Mouse (Mus musculus) liver, embryonic 12.5 days (tissue): ENCODE data around the gene Gan. TPM values are rescaled to one million over a fixed set of nuclear protein-coding genes. Genes with fewer than 3 reads are reported as not detected.
A peak's percentile ranks its signal among the peaks of the same experiment; 100 is the strongest.

ENCODE experiments used
- ATAC-seq: fragments of 200-750 bp; cut with Nextera tagmentation; 2 replicates; pipeline ENCODE4 v1.8.0; 2017; ENCODE audit warnings: moderate number of reproducible peaks, mild to moderate bottlenecking, moderate library complexity
- H3K27ac ChIP-seq: fragments of 300-500 bp; sonication (generic); 2 replicates; pipeline ENCODE4 v1.5.1; 2016; ENCODE audit warnings: mild to moderate bottlenecking
- H3K27me3 ChIP-seq: fragments of 300-500 bp; sonication (generic); replicated peaks from 2 replicates; pipeline ENCODE4 v1.6.1; 2016; ENCODE audit warnings: mild to moderate bottlenecking, moderate library complexity
- H3K36me3 ChIP-seq: fragments of 300-500 bp; sonication (generic); 2 replicates; pipeline ENCODE4 v1.6.1; 2016; ENCODE audit warnings: mild to moderate bottlenecking, moderate library complexity
- H3K4me1 ChIP-seq: fragments of 300-500 bp; sonication (generic); 2 replicates; pipeline ENCODE4 v1.6.1; 2016
- H3K4me2 ChIP-seq: fragments of 300-500 bp; sonication (generic); 2 replicates; pipeline ENCODE4 v1.6.1; 2016; ENCODE audit warnings: mild to moderate bottlenecking, moderate library complexity
- H3K4me3 ChIP-seq: fragments of 300-500 bp; sonication (generic); 2 replicates; pipeline ENCODE4 v1.5.1; 2016; ENCODE audit warnings: mild to moderate bottlenecking, moderate library complexity
- H3K9ac ChIP-seq: fragments of 300-500 bp; sonication (generic); 2 replicates; pipeline ENCODE4 v1.6.1; 2016; ENCODE audit warnings: mild to moderate bottlenecking, moderate library complexity
- H3K9me3 ChIP-seq: fragments of 300-500 bp; sonication (generic); replicated peaks from 2 replicates; pipeline ENCODE4 v1.6.1; 2016; ENCODE audit warnings: mild to moderate bottlenecking, moderate library complexity
- WGBS: fragments of 180-500 bp; shearing (Covaris S2); methylation state at CpG from one replicate; pipeline ENCODE4 v1.1.7; 2016; ENCODE audit not compliant: insufficient replicate concordance; 5-methylcytosine and 5-hydroxymethylcytosine counted together
- polyA plus RNA-seq: library from polyadenylated mRNA; unstranded; fragments of >200 nt; fragmentation: Nextera tagmentation; extraction: Ambion mirVana; gene quantifications from 2 replicates; pipeline ENCODE4 v1.2.1, GENCODE M21; 2016

Gan gene
- 1.9 and 2.1 TPM in 2 replicates for polyA plus RNA-seq

GRCm38 (mm10) chr8:117158135-117158761, at the start of gene Gan:
Gene Gan (plus strand): TSS chr8:117158135.
- peak within 1 kb of the TSS; percentile 94 for H3K4me2 ChIP-seq
- peak within 1 kb of the TSS; percentile 92 for H3K9ac ChIP-seq
- H3K9me3 ChIP-seq = no peaks in the 10 kb centered on the region
- H3K27me3 ChIP-seq = no peaks in the 10 kb centered on the region
- H3K4me3 ChIP-seq = peak within 1 kb of the TSS; percentile 96
- under 1% methylated on average over 64 of the region's 65 CpGs for WGBS
- ATAC-seq = peak; percentile 81
- peak within 1 kb of the TSS; percentile 94 for H3K27ac ChIP-seq
- peaks cover 35% of the 10 kb centered on the region for H3K4me1 ChIP-seq
- no peaks in the 10 kb centered on the region for H3K36me3 ChIP-seq

- Histone ChIP-seq H3K36me3 (peaks cover 12% of the 10 kb centered on the region), H3K4me3 (no peak overlapping the region), H3K27me3 (no peaks in the 10 kb centered on the region; the same call in 1 of the 2 replicates), H3K27ac (no peak overlapping the region), H3K9me3 (peaks cover 4% of the 10 kb centered on the region), H3K4me2 (no peak overlapping the region), H3K9ac (no peak overlapping the region), H3K4me1 (peaks cover 11% of the 10 kb centered on the region; the same call in 1 of the 2 replicates)
- WGBS = 80% methylated on average over 19 of the region's 19 CpGs
- no peak for ATAC-seq
Observed at GRCm38 (mm10) chr8:117109018-117109711, 48.8 kb upstream of the Gan start.

- Histone ChIP-seq H3K27ac (no peak overlapping the region), H3K4me2 (no peak overlapping the region; the same call in 1 of the 2 replicates), H3K4me3 (no peak overlapping the region), H3K27me3 (no peaks in the 10 kb centered on the region; the same call in 1 of the 2 replicates), H3K4me1 (peaks cover 19% of the 10 kb centered on the region), H3K36me3 (peaks cover 12% of the 10 kb centered on the region), H3K9me3 (peaks cover 4% of the 10 kb centered on the region), H3K9ac (no peak overlapping the region)
- no peak for ATAC-seq
- 47% methylated on average over 16 of the region's 16 CpGs for WGBS
Observed at GRCm38 (mm10) chr8:117109801-117110390, 48.0 kb upstream of the Gan start.

GRCm38 (mm10) chr8:117111641-117112040, 46.3 kb upstream of the Gan start:
- H3K4me2 ChIP-seq = no peak overlapping the region
- no peak for ATAC-seq
- peaks cover 12% of the 10 kb centered on the region for H3K36me3 ChIP-seq
- no peaks in the 10 kb centered on the region for H3K27me3 ChIP-seq
- peaks cover 35% of the 10 kb centered on the region for H3K4me1 ChIP-seq
- no peak overlapping the region for H3K4me3 ChIP-seq
- no peak overlapping the region for H3K27ac ChIP-seq
- WGBS = 88% methylated on average over 3 of the region's 3 CpGs
- H3K9ac ChIP-seq = no peak overlapping the region
- peaks cover 4% of the 10 kb centered on the region for H3K9me3 ChIP-seq

GRCm38 (mm10) chr8:117112261-117112660, 45.7 kb upstream of the Gan start:
- Histone ChIP-seq H3K4me3 (no peak overlapping the region), H3K9ac (no peak overlapping the region), H3K36me3 (peaks cover 12% of the 10 kb centered on the region), H3K27me3 (no peaks in the 10 kb centered on the region), H3K4me2 (no peak overlapping the region), H3K27ac (no peak overlapping the region), H3K4me1 (peaks cover 35% of the 10 kb centered on the region), H3K9me3 (peaks cover 4% of the 10 kb centered on the region)
- ATAC-seq = no peak
- WGBS = 44% methylated on average over 8 of the region's 8 CpGs

- Histone ChIP-seq H3K4me2 (peak overlapping the region; percentile 55), H3K4me1 (peaks cover 35% of the 10 kb centered on the region), H3K36me3 (0 out of 2 replicates have a peak, but pooled peaks cover 3% of the 10 kb centered on the region), H3K27me3 (no peaks in the 10 kb centered on the region), H3K9me3 (no peaks in the 10 kb centered on the region), H3K9ac (no peak overlapping the region), H3K27ac (no peak overlapping the region), H3K4me3 (no peak overlapping the region)
- WGBS = 51% methylated on average over 6 of the region's 6 CpGs
- ATAC-seq = no peak
Observed at GRCm38 (mm10) chr8:117115094-117115493, 42.8 kb upstream of the Gan start.

GRCm38 (mm10) chr8:117115676-117116446, 42.1 kb upstream of the Gan start:
- peaks cover 35% of the 10 kb centered on the region for H3K4me1 ChIP-seq
- WGBS = 8% methylated on average over 13 of the region's 13 CpGs
- no peaks in the 10 kb centered on the region for H3K27me3 ChIP-seq
- H3K4me3 ChIP-seq = 0 out of 2 replicates have a peak overlapping the region, but pooled peaks have one; percentile 1
- peak overlapping the region; percentile 55 for H3K4me2 ChIP-seq
- peak overlapping the region; percentile 47; the same call in 1 of the 2 replicates for H3K27ac ChIP-seq
- H3K36me3 ChIP-seq = 0 out of 2 replicates have a peak, but pooled peaks cover 3% of the 10 kb centered on the region
- no peak overlapping the region for H3K9ac ChIP-seq
- peak; percentile 77 for ATAC-seq
- H3K9me3 ChIP-seq = no peaks in the 10 kb centered on the region

- no peak overlapping the region for H3K9ac ChIP-seq
- no peak for ATAC-seq
- 61% methylated on average over 7 of the region's 7 CpGs for WGBS
- 0 out of 2 replicates have a peak, but pooled peaks cover 3% of the 10 kb centered on the region for H3K36me3 ChIP-seq
- H3K27ac ChIP-seq = peak overlapping the region; percentile 17; the same call in 1 of the 2 replicates
- H3K4me1 ChIP-seq = peaks cover 35% of the 10 kb centered on the region
- no peaks in the 10 kb centered on the region for H3K9me3 ChIP-seq
- H3K4me3 ChIP-seq = no peak overlapping the region
- no peak overlapping the region for H3K4me2 ChIP-seq
- H3K27me3 ChIP-seq = no peaks in the 10 kb centered on the region
Observed at GRCm38 (mm10) chr8:117116534-117116933, 41.4 kb upstream of the Gan start.

- Histone ChIP-seq H3K27ac (no peak overlapping the region), H3K4me3 (no peak overlapping the region), H3K4me1 (peaks cover 26% of the 10 kb centered on the region), H3K27me3 (no peaks in the 10 kb centered on the region), H3K36me3 (no peaks in the 10 kb centered on the region), H3K9me3 (no peaks in the 10 kb centered on the region), H3K9ac (no peak overlapping the region), H3K4me2 (no peak overlapping the region)
- ATAC-seq = no peak
- WGBS = 86% methylated on average over 9 of the region's 9 CpGs
Observed at GRCm38 (mm10) chr8:117118409-117118808, 39.5 kb upstream of the Gan start.

GRCm38 (mm10) chr8:117121277-117121676, 36.7 kb upstream of the Gan start:
- Histone ChIP-seq H3K4me1 (peaks cover 2% of the 10 kb centered on the region), H3K27ac (no peak overlapping the region), H3K27me3 (no peaks in the 10 kb centered on the region), H3K4me2 (no peak overlapping the region), H3K9me3 (no peaks in the 10 kb centered on the region), H3K4me3 (no peak overlapping the region), H3K36me3 (no peaks in the 10 kb centered on the region), H3K9ac (no peak overlapping the region)
- WGBS = 56% methylated on average over 8 of the region's 8 CpGs
- ATAC-seq = no peak

GRCm38 (mm10) chr8:117123850-117124633, 33.9 kb upstream of the Gan start:
- Histone ChIP-seq H3K9ac (no peak overlapping the region), H3K9me3 (no peaks in the 10 kb centered on the region), H3K4me1 (no peaks in the 10 kb centered on the region), H3K36me3 (no peaks in the 10 kb centered on the region), H3K27ac (no peak overlapping the region), H3K27me3 (no peaks in the 10 kb centered on the region), H3K4me3 (no peak overlapping the region), H3K4me2 (no peak overlapping the region)
- no peak for ATAC-seq
- WGBS = 64% methylated on average over 13 of the region's 13 CpGs
